Mouse (Mus musculus): ENCODE data around the gene Stard3. TPM values are rescaled to one million over a fixed set of nuclear protein-coding genes. Genes with fewer than 3 reads are reported as not detected.
A peak's percentile ranks its signal among the peaks of the same experiment; 100 is the strongest.

The Stard3 gene
- polyA plus RNA-seq, 1 experiment, result 25.8 TPM

DNA sequence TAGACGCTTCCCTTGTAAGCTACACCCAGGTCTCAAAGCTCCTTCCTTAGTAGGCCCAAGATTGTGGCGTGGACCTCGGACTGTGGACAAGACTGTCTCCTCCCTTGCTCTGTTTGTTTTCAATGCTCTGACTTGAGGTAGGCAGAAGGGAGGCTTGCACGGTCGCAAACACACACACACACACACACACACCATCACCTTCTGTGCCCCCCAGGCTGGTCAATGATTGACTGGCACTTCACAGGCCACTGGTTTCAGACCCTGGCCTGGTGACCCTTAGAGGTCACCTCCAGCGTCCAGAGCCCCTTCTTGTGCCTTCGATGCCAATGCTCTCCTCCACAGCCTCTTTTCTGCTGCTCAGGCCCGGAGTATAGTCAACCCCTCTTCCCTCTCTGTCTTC lies 50.7 kb downstream of the Stard3 start:
- Histone ChIP-seq H3K27me3 (ENCODE audit: control insufficient read depth, insufficient read depth, insufficient read length) (no peaks in the 10 kb centered on the region), H3K4me2 (ENCODE audit: low read depth) (no peak overlapping the region), H3K4me3 (no peak overlapping the region), H3K79me2 (ENCODE audit: control insufficient read depth, insufficient read depth) (peaks cover 2% of the 10 kb centered on the region), H3K36me3 (ENCODE audit: control insufficient read depth, insufficient read depth) (no peaks in the 10 kb centered on the region), H3ac (ENCODE audit: control insufficient read depth, insufficient read length) (no peak overlapping the region)
- TF ChIP-seq USF1 (IDR thresholded peaks at IDR 0.05; ENCODE audit: low read depth), result no peak
- TF ChIP-seq TCF12 (IDR thresholded peaks at IDR 0.05; ENCODE audit: insufficient read depth, poor library complexity, severe bottlenecking), result no peak

DNA sequence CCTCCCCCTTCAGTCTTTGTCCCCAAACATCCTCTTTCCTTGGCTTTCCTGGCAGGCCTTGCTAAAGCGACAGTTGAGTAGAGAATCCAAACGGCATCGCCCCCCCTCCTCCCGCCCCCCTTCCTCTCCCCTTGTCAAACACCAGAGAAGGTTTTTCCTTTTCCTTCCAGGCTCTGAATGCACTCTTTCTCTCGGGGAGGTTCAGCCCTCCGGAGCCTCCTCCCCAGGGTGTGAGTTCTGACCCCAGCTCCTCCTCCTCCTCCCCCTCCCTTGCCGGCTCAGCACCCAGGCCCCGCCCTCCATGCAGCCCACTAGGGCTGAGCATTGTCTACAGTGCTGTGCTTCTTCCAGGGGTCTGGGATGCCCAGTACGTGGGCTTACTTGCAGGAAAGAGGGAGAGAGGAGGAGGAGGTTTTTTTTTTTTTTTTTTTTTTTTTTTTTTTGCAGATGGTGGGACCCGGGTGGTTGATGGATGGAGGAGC lies 51.2 kb downstream of the Stard3 start:
- no peak for TF ChIP-seq SRF (IDR thresholded peaks at IDR 0.05; ENCODE audit: control insufficient read depth, insufficient read length, low read depth)
- TF ChIP-seq TCF12 (IDR thresholded peaks at IDR 0.05; ENCODE audit: insufficient read depth, poor library complexity, severe bottlenecking), result no peak
- no peak overlapping the region for H3ac ChIP-seq (ENCODE audit: control insufficient read depth, insufficient read length)
- no peak overlapping the region for H3K4me3 ChIP-seq
- peak overlapping the region; percentile 12 for H3K4me2 ChIP-seq (ENCODE audit: low read depth)
- H3K79me2 ChIP-seq (ENCODE audit: control insufficient read depth, insufficient read depth), result peaks cover 7% of the 10 kb centered on the region
- no peaks in the 10 kb centered on the region for H3K36me3 ChIP-seq (ENCODE audit: control insufficient read depth, insufficient read depth)
- no peaks in the 10 kb centered on the region for H3K27me3 ChIP-seq (ENCODE audit: control insufficient read depth, insufficient read depth, insufficient read length)

DNA sequence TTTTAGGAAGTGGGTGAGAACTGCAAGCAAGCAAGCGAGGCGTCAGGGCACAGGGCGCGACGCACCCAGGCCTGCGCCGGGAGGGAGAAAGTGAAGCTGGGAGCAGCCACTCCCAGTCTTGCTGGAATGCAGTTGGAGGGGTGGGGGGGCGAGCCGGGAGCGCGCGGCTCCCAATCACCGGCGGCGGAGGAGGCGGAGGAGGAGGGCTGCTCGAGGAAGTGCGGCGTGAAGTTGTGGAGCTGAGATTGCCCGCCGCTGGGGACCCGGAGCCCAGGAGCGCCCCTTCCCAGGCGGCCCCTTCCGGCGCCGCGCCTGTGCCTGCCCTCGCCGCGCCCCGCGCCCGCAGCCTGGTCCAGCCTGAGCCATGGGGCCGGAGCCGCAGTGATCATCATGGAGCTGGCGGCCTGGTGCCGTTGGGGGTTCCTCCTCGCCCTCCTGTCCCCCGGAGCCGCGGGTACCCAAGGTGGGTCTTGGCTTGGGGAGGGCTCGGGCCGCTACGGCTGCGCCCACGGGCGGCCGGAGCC lies 54.2 kb downstream of the Stard3 start, which contains the start of gene Erbb2:
Gene Erbb2, plus strand, starts transcription at position 198 of the 524 bp plus-strand sequence.
- Histone ChIP-seq H3K4me2 (ENCODE audit: low read depth) (peak within 1 kb of the TSS; percentile 81), H3K36me3 (ENCODE audit: control insufficient read depth, insufficient read depth) (no peaks in the 10 kb centered on the region), H3K27me3 (ENCODE audit: control insufficient read depth, insufficient read depth, insufficient read length) (no peaks in the 10 kb centered on the region), H3K79me2 (ENCODE audit: control insufficient read depth, insufficient read depth) (peaks cover 26% of the 10 kb centered on the region), H3K4me3 (peak within 1 kb of the TSS; percentile 72), H3ac (ENCODE audit: control insufficient read depth, insufficient read length) (peak within 1 kb of the TSS; percentile 75)
- TF ChIP-seq E2F4 (IDR thresholded peaks at IDR 0.05; ENCODE audit: insufficient read depth) (no peak), USF1 (IDR thresholded peaks at IDR 0.05; ENCODE audit: low read depth) (no peak), TCF12 (IDR thresholded peaks at IDR 0.05; ENCODE audit: insufficient read depth, poor library complexity, severe bottlenecking) (no peak), CEBPB (IDR thresholded peaks at IDR 0.05; ENCODE audit: insufficient read depth, poor library complexity, severe bottlenecking) (no peak), MAX (IDR thresholded peaks at IDR 0.05; ENCODE audit: low read depth) (no peak), POLR2AphosphoS2 (IDR thresholded peaks at IDR 0.05; ENCODE audit: insufficient read length, low read depth) (peak; percentile 92), MYOG (IDR thresholded peaks at IDR 0.05; ENCODE audit: control insufficient read depth in 1 of 3, insufficient read depth in 1 of 3, insufficient read length in 2 of 3, low read depth in 2 of 3) (peak in 1 of 3 experiments; percentile 10), REST (IDR thresholded peaks at IDR 0.05; ENCODE audit: insufficient read depth, insufficient read length) (no peak), TCF3 (IDR thresholded peaks at IDR 0.05; ENCODE audit: insufficient read length, low read depth) (no peak), POLR2A (IDR thresholded peaks at IDR 0.05; ENCODE audit: insufficient read length, low read depth) (peak; percentile 86), MYOD1 (IDR thresholded peaks at IDR 0.05; ENCODE audit: control insufficient read depth in 1 of 3, insufficient read length in 2 of 3, low read depth in 2 of 3) (peak in 1 of 3 experiments; percentile 3), SRF (IDR thresholded peaks at IDR 0.05; ENCODE audit: control insufficient read depth, insufficient read length, low read depth) (no peak)

DNA sequence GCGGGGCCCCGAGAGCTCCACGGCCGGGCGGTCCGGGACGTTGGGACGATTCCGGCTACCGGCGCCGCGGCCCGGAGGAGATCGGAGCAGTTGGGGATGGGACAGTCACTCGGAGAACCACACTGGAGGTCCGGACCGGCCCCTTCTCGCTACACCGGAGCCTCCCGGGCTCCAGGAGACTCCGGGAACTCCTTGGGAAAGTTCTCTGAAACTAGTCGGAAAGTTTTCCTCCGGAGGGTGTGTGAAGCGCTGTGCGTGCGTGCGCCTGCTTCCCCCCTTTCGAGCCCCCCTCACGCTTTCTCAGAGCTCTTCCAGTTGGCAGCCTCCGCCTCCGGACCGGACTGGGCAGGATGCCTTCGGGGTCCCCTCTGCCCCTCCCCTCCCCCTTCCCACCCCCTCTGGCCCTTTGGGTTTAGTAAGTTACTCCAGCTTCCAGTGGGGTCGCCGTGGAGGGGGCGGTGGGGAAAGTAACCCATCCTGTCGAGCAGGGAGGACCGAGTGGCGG lies 54.7 kb downstream of the Stard3 start:
- H3K27me3 ChIP-seq (ENCODE audit: control insufficient read depth, insufficient read depth, insufficient read length), result no peaks in the 10 kb centered on the region
- H3ac ChIP-seq (ENCODE audit: control insufficient read depth, insufficient read length), result peak overlapping the region; percentile 75

DNA sequence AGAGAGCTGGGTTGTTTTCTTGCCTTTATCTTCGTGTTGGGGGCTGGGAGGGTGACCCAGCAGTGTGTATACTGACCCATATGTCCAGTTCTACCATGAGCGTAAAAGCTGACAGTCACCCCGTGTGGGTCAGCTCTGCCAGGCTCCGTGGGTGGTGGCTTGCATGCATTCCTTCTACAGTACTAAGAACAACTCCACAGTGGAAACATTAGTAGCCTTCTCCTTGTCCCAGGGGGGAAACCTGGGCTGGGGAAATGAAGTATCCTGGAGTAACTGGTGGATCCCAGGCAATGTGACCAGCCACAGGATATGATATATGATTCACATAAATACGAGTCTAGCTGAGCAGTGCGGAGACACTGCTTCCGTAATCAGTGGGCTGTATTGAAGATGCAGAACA lies 55.6 kb downstream of the Stard3 start:
- peaks cover 26% of the 10 kb centered on the region for H3K79me2 ChIP-seq (ENCODE audit: control insufficient read depth, insufficient read depth)
- peak overlapping the region; percentile 75 for H3ac ChIP-seq (ENCODE audit: control insufficient read depth, insufficient read length)
- H3K27me3 ChIP-seq (ENCODE audit: control insufficient read depth, insufficient read depth, insufficient read length), result no peaks in the 10 kb centered on the region
- peak overlapping the region; percentile 81 for H3K4me2 ChIP-seq (ENCODE audit: low read depth)
- H3K36me3 ChIP-seq (ENCODE audit: control insufficient read depth, insufficient read depth), result no peaks in the 10 kb centered on the region
- TF ChIP-seq MYOD1 (IDR thresholded peaks at IDR 0.05; ENCODE audit: control insufficient read depth in 1 of 3, insufficient read length in 2 of 3, low read depth in 2 of 3) (no peak), SRF (IDR thresholded peaks at IDR 0.05; ENCODE audit: control insufficient read depth, insufficient read length, low read depth) (no peak), TCF3 (IDR thresholded peaks at IDR 0.05; ENCODE audit: insufficient read length, low read depth) (no peak), MYOG (IDR thresholded peaks at IDR 0.05; ENCODE audit: control insufficient read depth in 1 of 3, insufficient read depth in 1 of 3, insufficient read length in 2 of 3, low read depth in 2 of 3) (no peak), POLR2A (IDR thresholded peaks at IDR 0.05; ENCODE audit: insufficient read length, low read depth) (no peak), USF1 (IDR thresholded peaks at IDR 0.05; ENCODE audit: low read depth) (no peak), POLR2AphosphoS2 (IDR thresholded peaks at IDR 0.05; ENCODE audit: insufficient read length, low read depth) (no peak), MAX (IDR thresholded peaks at IDR 0.05; ENCODE audit: low read depth) (no peak), REST (IDR thresholded peaks at IDR 0.05; ENCODE audit: insufficient read depth, insufficient read length) (no peak), E2F4 (IDR thresholded peaks at IDR 0.05; ENCODE audit: insufficient read depth) (no peak), CEBPB (IDR thresholded peaks at IDR 0.05; ENCODE audit: insufficient read depth, poor library complexity, severe bottlenecking) (no peak), TCF12 (IDR thresholded peaks at IDR 0.05; ENCODE audit: insufficient read depth, poor library complexity, severe bottlenecking) (no peak)
- peak overlapping the region; percentile 72 for H3K4me3 ChIP-seq

More for the DNA sequence above, 54.7 kb downstream of the Stard3 start:
- Histone ChIP-seq H3K79me2 (ENCODE audit: control insufficient read depth, insufficient read depth) (peaks cover 26% of the 10 kb centered on the region), H3K4me2 (ENCODE audit: low read depth) (peak overlapping the region; percentile 81), H3K36me3 (ENCODE audit: control insufficient read depth, insufficient read depth) (no peaks in the 10 kb centered on the region), H3K4me3 (peak overlapping the region; percentile 72)
- TF ChIP-seq SRF (IDR thresholded peaks at IDR 0.05; ENCODE audit: control insufficient read depth, insufficient read length, low read depth) (no peak), POLR2AphosphoS2 (IDR thresholded peaks at IDR 0.05; ENCODE audit: insufficient read length, low read depth) (no peak), TCF3 (IDR thresholded peaks at IDR 0.05; ENCODE audit: insufficient read length, low read depth) (no peak), E2F4 (IDR thresholded peaks at IDR 0.05; ENCODE audit: insufficient read depth) (no peak), POLR2A (IDR thresholded peaks at IDR 0.05; ENCODE audit: insufficient read length, low read depth) (no peak), USF1 (IDR thresholded peaks at IDR 0.05; ENCODE audit: low read depth) (no peak), CEBPB (IDR thresholded peaks at IDR 0.05; ENCODE audit: insufficient read depth, poor library complexity, severe bottlenecking) (no peak)
